28 mouse cellular contexts compared by ENCODE assay signal in genomic region chr11:96986463-96986862, GRCm38 (mm10). TPM values are rescaled to one million over a fixed set of nuclear protein-coding genes. Genes with fewer than 3 reads are reported as not detected.
DNase-seq lines count a peak whose midpoint lies in the region; ATAC-seq and TF ChIP-seq lines count a peak whose summit lies in the region.
"Had no signal": no experiment of that assay in that cellular context is flagged by ENCODE, and none has a peak within 500 bp of the region (broad histone marks: within the 10 kb centered on the region; RNA-seq: fewer than 3 reads in every experiment).

No protein-coding gene starts in this region.

- no peak for TF ChIP-seq POLR2A in ES-Bruce4 (IDR thresholded peaks at IDR 0.05; ENCODE audit: insufficient read depth, low read length)

- 9% methylated on average over 3 of the region's 3 CpGs for WGBS in neural tube, embryonic 12.5 days
- 6% methylated on average over 3 of the region's 3 CpGs for WGBS in limb, embryonic 13.5 days
- 64% methylated on average over 3 of the region's 3 CpGs for WGBS in forebrain, embryonic 14.5 days

- no peaks in the 10 kb centered on the region for H3K36me3 ChIP-seq in neural tube, embryonic 12.5 days
- H3K36me3 ChIP-seq in ES-Bruce4 (ENCODE audit: control insufficient read depth, insufficient read depth, low read length, poor library complexity, severe bottlenecking) = no peaks in the 10 kb centered on the region
- no peaks in the 10 kb centered on the region for H3K36me3 ChIP-seq in limb, embryonic 13.5 days
- no peaks in the 10 kb centered on the region for H3K36me3 ChIP-seq in forebrain, embryonic 14.5 days (ENCODE audit: control insufficient read depth, insufficient read depth, low read length)
- H3K36me3 ChIP-seq: G1E; heart, embryonic 15.5 days; hindbrain, embryonic 13.5 days; midbrain, embryonic 10.5 days had no signal

- TF ChIP-seq EP300 in ES-Bruce4 (IDR thresholded peaks at IDR 0.05; ENCODE audit: insufficient read depth, low read depth, low read length) = no peak

- no peak for ATAC-seq in neural tube, embryonic 12.5 days (ENCODE audit: low FRiP score, low read depth)
- peak; percentile 70 for ATAC-seq in limb, embryonic 13.5 days (ENCODE audit: low FRiP score, low read depth)
- ATAC-seq in forebrain, embryonic 14.5 days = no peak
- ATAC-seq: inflammation-experienced regulatory T-cells, adult 6 months; midbrain, embryonic 16.5 days; Patski had no signal

- peaks cover 23% of the 10 kb centered on the region for H3K4me1 ChIP-seq in neural tube, embryonic 12.5 days
- no peaks in the 10 kb centered on the region for H3K4me1 ChIP-seq in ES-Bruce4 (ENCODE audit: control insufficient read depth, insufficient read depth, low read length)
- peaks cover 43% of the 10 kb centered on the region for H3K4me1 ChIP-seq in limb, embryonic 13.5 days
- no peaks in the 10 kb centered on the region; the same call in 1 of the 2 replicates for H3K4me1 ChIP-seq in forebrain, embryonic 14.5 days (ENCODE audit: control insufficient read depth, insufficient read depth, low read length)

- 0 out of 2 replicates have a peak overlapping the region, but pooled peaks have one; percentile 14 for H3K4me2 ChIP-seq in neural tube, embryonic 12.5 days (replicated peaks)
- peak overlapping the region; percentile 47 for H3K4me2 ChIP-seq in limb, embryonic 13.5 days (replicated peaks)
- no peak overlapping the region for H3K4me2 ChIP-seq in forebrain, embryonic 14.5 days (ENCODE audit: low read length)
- H3K4me2 ChIP-seq: heart, embryonic 15.5 days; hindbrain, embryonic 13.5 days; liver, embryonic 11.5 days had no signal

- H3K9ac ChIP-seq in neural tube, embryonic 12.5 days = no peak overlapping the region
- H3K9ac ChIP-seq in ES-Bruce4 (ENCODE audit: low read depth, poor library complexity, severe bottlenecking) = peak overlapping the region; percentile 32
- H3K9ac ChIP-seq in limb, embryonic 13.5 days = peak overlapping the region; percentile 19; the same call in 1 of the 2 replicates
- H3K9ac ChIP-seq in forebrain, embryonic 14.5 days (ENCODE audit: low read length) = no peak overlapping the region
- H3K9ac ChIP-seq: heart, embryonic 15.5 days; hindbrain, embryonic 13.5 days had no signal

- no peak for TF ChIP-seq CTCF in ES-Bruce4 (IDR thresholded peaks at IDR 0.05; ENCODE audit: low read depth, low read length)

- no peak overlapping the region for H3K27ac ChIP-seq in neural tube, embryonic 12.5 days
- H3K27ac ChIP-seq in ES-Bruce4 (ENCODE audit: insufficient read depth, low read length) = no peak overlapping the region
- no peak overlapping the region for H3K27ac ChIP-seq in limb, embryonic 13.5 days
- H3K27ac ChIP-seq in forebrain, embryonic 14.5 days (ENCODE audit: low read depth, low read length) = no peak overlapping the region
- H3K27ac ChIP-seq: heart, embryonic 15.5 days; hindbrain, embryonic 13.5 days; midbrain, embryonic 10.5 days had no signal

- H3K4me3 ChIP-seq in neural tube, embryonic 12.5 days = no peak overlapping the region
- peak overlapping the region; percentile 18 for H3K4me3 ChIP-seq in ES-Bruce4 (ENCODE audit: low read depth, low read length)
- no peak overlapping the region for H3K4me3 ChIP-seq in limb, embryonic 13.5 days
- no peak overlapping the region for H3K4me3 ChIP-seq in forebrain, embryonic 14.5 days (ENCODE audit: low read depth, low read length)
- H3K4me3 ChIP-seq: heart, embryonic 15.5 days; hindbrain, embryonic 13.5 days; midbrain, embryonic 10.5 days; myocyte had no signal

- H3K27me3 ChIP-seq in neural tube, embryonic 12.5 days (replicated peaks) = peaks cover 26% of the 10 kb centered on the region
- no peaks in the 10 kb centered on the region for H3K27me3 ChIP-seq in ES-Bruce4 (ENCODE audit: control insufficient read depth, insufficient read depth, low read length, poor library complexity, severe bottlenecking)
- H3K27me3 ChIP-seq in limb, embryonic 13.5 days = peaks cover 29% of the 10 kb centered on the region
- peaks cover 10% of the 10 kb centered on the region; the same call in 1 of the 2 replicates for H3K27me3 ChIP-seq in forebrain, embryonic 14.5 days (replicated peaks; ENCODE audit: control insufficient read depth, insufficient read depth, low read length)
- H3K27me3 ChIP-seq: Patski had no signal

- DNase-seq in neural tube, embryonic 10.5 days (ENCODE audit: extremely low spot score, low spot score) = no peak
- DNase-seq in CD4-positive helper T cell, adult 2 months (ENCODE audit: low read depth, low spot score) = peak; percentile 48
- no peak for DNase-seq in right cerebral cortex, adult 2 months (ENCODE audit: low spot score in 2 of 2)
- DNase-seq in forebrain, embryonic 14.5 days (ENCODE audit: low spot score) = no peak
- DNase-seq: cerebellum, adult 11-12 months; cerebellum, postnatal 14 days; heart, postnatal 36 days; kidney, adult 8-10 months; kidney, postnatal 36 days; layer of hippocampus, postnatal 36 days; lung, adult 18-20 months; lung, postnatal 10 days; right cerebral cortex, postnatal 25 days; spleen, adult 18-20 months had no signal

- H3K9me3 ChIP-seq in neural tube, embryonic 12.5 days = no peaks in the 10 kb centered on the region
- H3K9me3 ChIP-seq in ES-Bruce4 (replicated peaks; ENCODE audit: control insufficient read depth, insufficient read depth, low read length, poor library complexity, severe bottlenecking) = no peaks in the 10 kb centered on the region
- no peaks in the 10 kb centered on the region for H3K9me3 ChIP-seq in limb, embryonic 13.5 days
- no peaks in the 10 kb centered on the region for H3K9me3 ChIP-seq in forebrain, embryonic 14.5 days (replicated peaks; ENCODE audit: control insufficient read depth, low read length)
- H3K9me3 ChIP-seq: G1E; heart, embryonic 15.5 days; hindbrain, embryonic 13.5 days; midbrain, embryonic 10.5 days had no signal

RNA-seq across cellular contexts. Expression of gene Sp2, which starts 3.7 kb away (rescaled TPM):
- polyA plus RNA-seq in neural tube, embryonic 12.5 days (2016; fragmentation: Nextera tagmentation; extraction: Ambion mirVana) = 19.3 and 20.4 TPM in 2 replicates
- polyA plus RNA-seq in ES-Bruce4 (2011; ENCODE audit: insufficient read depth, insufficient read length, low read depth, missing spikeins) = 29.0 and 30.5 TPM in 2 replicates
- 16.9 and 18.7 TPM in 2 replicates for polyA plus RNA-seq in limb, embryonic 13.5 days (2015; fragmentation: Nextera tagmentation; extraction: Ambion mirVana)
- polyA plus RNA-seq in forebrain, embryonic 14.5 days (2014; fragmentation: Nextera tagmentation; extraction: Ambion mirVana) = 14.3 and 14.6 TPM in 2 replicates

RNA-seq across cellular contexts. Expression of gene Sp6, which starts 26.7 kb away (rescaled TPM):
- polyA plus RNA-seq in neural tube, embryonic 12.5 days (2016; fragmentation: Nextera tagmentation; extraction: Ambion mirVana) = 0.23 and 0.34 TPM in 2 replicates
- polyA plus RNA-seq in ES-Bruce4 (2011; ENCODE audit: insufficient read depth, insufficient read length, low read depth, missing spikeins) = 12.4 and 13.5 TPM in 2 replicates
- 3.6 and 4.3 TPM in 2 replicates for polyA plus RNA-seq in limb, embryonic 13.5 days (2015; fragmentation: Nextera tagmentation; extraction: Ambion mirVana)
- 0.17 TPM in 1 of 2 replicates, not detected in the other for polyA plus RNA-seq in forebrain, embryonic 14.5 days (2014; fragmentation: Nextera tagmentation; extraction: Ambion mirVana)
- polyA plus RNA-seq: forebrain, embryonic 11.5 days; G1E; liver, embryonic 11.5 days had no signal

RNA-seq across cellular contexts. Expression of gene Pnpo, which starts 42.7 kb away (rescaled TPM):
- polyA plus RNA-seq in neural tube, embryonic 12.5 days (2016; fragmentation: Nextera tagmentation; extraction: Ambion mirVana) = 18.3 and 18.9 TPM in 2 replicates
- polyA plus RNA-seq in ES-Bruce4 (2011; ENCODE audit: insufficient read depth, insufficient read length, low read depth, missing spikeins) = 23.6 and 24.1 TPM in 2 replicates
- polyA plus RNA-seq in limb, embryonic 13.5 days (2015; fragmentation: Nextera tagmentation; extraction: Ambion mirVana) = 21.2 and 25.0 TPM in 2 replicates
- 19.0 and 21.9 TPM in 2 replicates for polyA plus RNA-seq in forebrain, embryonic 14.5 days (2014; fragmentation: Nextera tagmentation; extraction: Ambion mirVana)

RNA-seq across cellular contexts. Expression of gene Scrn2, which starts 43.3 kb away (rescaled TPM):
- 19.8 and 21.9 TPM in 2 replicates for polyA plus RNA-seq in neural tube, embryonic 12.5 days (2016; fragmentation: Nextera tagmentation; extraction: Ambion mirVana)
- polyA plus RNA-seq in ES-Bruce4 (2011; ENCODE audit: insufficient read depth, insufficient read length, low read depth, missing spikeins) = 6.8 and 7.4 TPM in 2 replicates
- 27.2 and 27.7 TPM in 2 replicates for polyA plus RNA-seq in limb, embryonic 13.5 days (2015; fragmentation: Nextera tagmentation; extraction: Ambion mirVana)
- 15.0 and 15.4 TPM in 2 replicates for polyA plus RNA-seq in forebrain, embryonic 14.5 days (2014; fragmentation: Nextera tagmentation; extraction: Ambion mirVana)

RNA-seq across cellular contexts. Expression of gene Lrrc46, which starts 54.7 kb away (rescaled TPM):
- 2.2 and 2.9 TPM in 2 replicates for polyA plus RNA-seq in neural tube, embryonic 12.5 days (2016; fragmentation: Nextera tagmentation; extraction: Ambion mirVana)
- 1.5 and 2.4 TPM in 2 replicates for polyA plus RNA-seq in ES-Bruce4 (2011; ENCODE audit: insufficient read depth, insufficient read length, low read depth, missing spikeins)
- 0.92 and 0.98 TPM in 2 replicates for polyA plus RNA-seq in limb, embryonic 13.5 days (2015; fragmentation: Nextera tagmentation; extraction: Ambion mirVana)
- 4.3 and 4.5 TPM in 2 replicates for polyA plus RNA-seq in forebrain, embryonic 14.5 days (2014; fragmentation: Nextera tagmentation; extraction: Ambion mirVana)
- polyA plus RNA-seq: inflammation-experienced regulatory T-cells, adult 6 months; stomach, embryonic 14.5 days had no signal

Comparison
In these comparisons a context has a peak if more than half of its experiments do, and no peak if none do; other contexts are left out.
1. H3K9ac ChIP-seq: peak in ES-Bruce4 (single experiment) and limb, embryonic 13.5 days (single experiment); none in neural tube, embryonic 12.5 days (single experiment) and forebrain, embryonic 14.5 days (single experiment).